Mouse (Mus musculus) spleen, adult 2 months (tissue): ENCODE results near the gene Dmap1. TPM values are rescaled to one million over a fixed set of nuclear protein-coding genes. Genes with fewer than 3 reads are reported as not detected.

Experiments used
- DNase-seq, 2 experiments: peaks; one replicate each; pipeline versions ENCODE4 v3.0.0 to v3.0.0-alpha.2; 2012 to 2021; ENCODE audit warnings: low spot score in 2 of 2, low read depth in 1 of 2
- H3K27ac ChIP-seq: fragments of 200-500 bp; 2 replicates; pipeline ENCODE4 v1.5.1; 2012; ENCODE audit warnings: low read length, inconsistent platforms; ENCODE audit not compliant: insufficient read depth
- H3K27me3 ChIP-seq: fragments of 200-500 bp; 2 replicates; pipeline ENCODE4 v1.6.1; 2012; ENCODE audit warnings: mild to moderate bottlenecking, moderate library complexity, low read length, inconsistent platforms; ENCODE audit not compliant: control insufficient read depth, insufficient read depth
- H3K36me3 ChIP-seq: fragments of 200-500 bp; 2 replicates; pipeline ENCODE4 v1.6.1; 2012; ENCODE audit warnings: mild to moderate bottlenecking, low read length, inconsistent platforms; ENCODE audit not compliant: control insufficient read depth, insufficient read depth
- H3K4me1 ChIP-seq: fragments of 200-500 bp; 2 replicates; pipeline ENCODE4 v1.6.1; 2011; ENCODE audit warnings: inconsistent platforms; ENCODE audit not compliant: control insufficient read depth, insufficient read depth, insufficient read length
- H3K4me3 ChIP-seq: fragments of 200-500 bp; 2 replicates; pipeline ENCODE4 v1.5.1; 2011; ENCODE audit warnings: mild to moderate bottlenecking, inconsistent platforms; ENCODE audit not compliant: insufficient read depth, insufficient read length; ENCODE audit errors: extremely low read depth
- CTCF ChIP-seq: fragments of 200-500 bp; IDR thresholded peaks from 2 replicates; pipeline ENCODE4 v1.5.1; 2011; ENCODE audit warnings: mild to moderate bottlenecking, inconsistent platforms; ENCODE audit not compliant: insufficient read depth, insufficient read length, insufficient replicate concordance; ENCODE audit errors: extremely low read depth
- POLR2A ChIP-seq: fragments of 200-500 bp; IDR thresholded peaks from 2 replicates; pipeline ENCODE4 v1.6.1; 2011; ENCODE audit warnings: low read depth, low read length, inconsistent platforms
- WGBS: fragments of 180-500 bp; shearing (Covaris S2); methylation state at CpG from one replicate; pipeline ENCODE4 v1.1.7; 2018; 5-methylcytosine and 5-hydroxymethylcytosine counted together
- polyA plus RNA-seq: library from polyadenylated mRNA; depleted of rRNA; stranded (reverse); fragments of >200 nt; gene quantifications from 2 replicates; pipeline ENCODE4 v1.2.3, GENCODE M21; 2012; rRNA removed

Gene Dmap1
- 13.9 and 16.4 TPM in 2 replicates for polyA plus RNA-seq

DNA sequence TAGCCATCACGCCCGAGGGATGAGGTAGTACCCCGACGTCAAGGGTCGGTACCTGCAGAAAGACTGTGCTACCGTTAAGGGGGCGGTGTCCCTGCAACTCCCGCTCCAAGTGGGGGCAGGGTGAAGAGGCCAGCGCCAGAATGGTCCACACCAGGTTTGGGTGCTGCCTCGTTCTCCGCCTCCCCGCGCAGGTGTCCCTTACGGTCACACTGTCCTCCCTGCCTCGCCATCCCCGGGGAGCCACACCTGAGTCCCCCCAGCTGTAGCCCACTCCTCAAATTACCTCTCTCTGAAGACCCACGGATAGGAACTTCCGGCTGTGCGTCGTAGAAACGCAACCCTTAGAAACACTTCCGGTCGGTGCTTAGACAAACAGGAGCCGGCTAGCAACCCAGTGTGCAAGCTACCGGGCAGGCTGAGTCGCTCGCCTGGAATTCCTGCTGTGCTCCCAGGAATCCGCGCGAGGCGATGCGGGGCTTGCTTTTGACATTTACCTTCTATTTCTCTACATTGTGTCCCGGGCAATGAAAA lies at the start of gene Dmap1:
Gene Dmap1 (minus strand): TSS at position 343 of the 531 bp plus-strand sequence.
- H3K27ac ChIP-seq = peak within 1 kb of the TSS; percentile 43; the same call in 1 of the 2 replicates
- TF ChIP-seq POLR2A = no peak
- no peak for TF ChIP-seq CTCF
- H3K4me1 ChIP-seq = peaks cover 3% of the 10 kb centered on the region; the same call in 1 of the 2 replicates
- DNase-seq = peak; percentile 49 to 76
- WGBS = under 1% methylated on average over 33 of the region's 33 CpGs
- no peaks in the 10 kb centered on the region for H3K27me3 ChIP-seq
- H3K4me3 ChIP-seq = peak within 1 kb of the TSS; percentile 99
- peaks cover 4% of the 10 kb centered on the region; the same call in 1 of the 2 replicates for H3K36me3 ChIP-seq

DNA sequence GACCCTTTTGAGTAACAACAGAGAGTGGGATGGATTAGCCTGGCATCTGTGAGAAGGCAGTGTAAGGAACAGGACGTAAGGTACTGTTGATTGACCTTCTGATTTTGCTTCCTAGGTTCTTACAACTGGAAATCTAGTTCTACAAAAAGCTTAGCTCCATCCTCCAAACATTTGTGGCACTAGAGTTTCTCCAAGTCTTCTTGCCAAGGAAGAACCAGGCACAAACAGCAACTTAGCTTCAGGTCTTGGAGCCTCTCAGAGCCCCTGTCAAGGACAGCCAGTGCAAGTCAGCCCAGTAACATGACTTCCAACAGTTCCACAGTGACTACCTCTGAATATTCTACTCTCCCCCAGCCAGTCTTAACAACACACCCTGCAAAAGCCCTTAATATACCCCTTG lies 42.0 kb upstream of the Dmap1 start, which contains the start of gene Gm12845:
Gene Gm12845 (plus strand): TSS at position 301 of the 400 bp plus-strand sequence.
- Histone ChIP-seq H3K27ac (no peak within 1 kb of the TSS), H3K4me1 (no peaks in the 10 kb centered on the region), H3K27me3 (no peaks in the 10 kb centered on the region), H3K36me3 (no peaks in the 10 kb centered on the region), H3K4me3 (no peak within 1 kb of the TSS)
- no peak for TF ChIP-seq POLR2A
- TF ChIP-seq CTCF = no peak
- DNase-seq = no peak
- WGBS = 91% methylated on average over 1 of the region's 1 CpGs

DNA sequence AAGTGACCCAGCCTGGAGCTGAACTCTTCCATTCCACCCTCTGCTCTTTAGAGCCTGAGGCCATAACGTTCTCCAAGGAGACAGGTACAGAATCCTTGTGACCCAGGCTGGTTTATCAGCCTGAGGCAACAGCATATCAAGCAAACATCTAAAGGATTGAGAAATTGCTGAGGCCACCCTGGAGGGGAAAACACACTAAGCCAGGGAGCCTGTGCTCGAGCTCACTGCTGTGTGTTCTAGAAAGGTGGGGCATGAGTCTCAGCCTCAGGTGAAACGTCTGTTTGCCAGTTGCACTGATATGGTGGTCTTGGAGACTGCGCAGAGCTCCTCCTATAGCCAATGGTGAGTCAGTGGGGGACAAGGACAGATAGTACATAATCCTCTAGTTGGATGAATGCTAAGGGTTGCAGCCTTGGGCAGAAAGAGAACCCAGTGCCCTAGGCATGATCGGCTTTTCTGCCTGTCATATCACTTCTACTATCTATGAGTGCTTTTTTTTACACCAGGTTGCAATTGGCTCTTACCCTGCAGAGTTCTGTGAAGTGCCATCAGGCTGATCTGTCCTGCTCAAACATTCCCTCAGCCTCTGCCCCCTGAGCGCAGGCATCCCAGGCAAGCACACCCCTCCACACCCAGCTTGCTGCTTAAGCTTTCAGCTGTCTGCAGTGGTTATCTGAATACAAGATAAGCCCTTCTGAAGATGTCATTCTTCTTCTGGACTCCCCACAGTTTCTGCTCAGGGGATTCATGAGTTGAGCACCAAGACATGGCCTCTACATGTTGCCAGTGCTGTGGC lies 31.4 kb upstream of the Dmap1 start:
- TF ChIP-seq POLR2A = no peak
- TF ChIP-seq CTCF = no peak
- DNase-seq = no peak
- WGBS = 87% methylated on average over 6 of the region's 6 CpGs
- no peaks in the 10 kb centered on the region for H3K36me3 ChIP-seq
- no peaks in the 10 kb centered on the region; the same call in 1 of the 2 replicates for H3K27me3 ChIP-seq
- no peaks in the 10 kb centered on the region for H3K4me1 ChIP-seq
- no peak overlapping the region for H3K27ac ChIP-seq
- H3K4me3 ChIP-seq = no peak overlapping the region

DNA sequence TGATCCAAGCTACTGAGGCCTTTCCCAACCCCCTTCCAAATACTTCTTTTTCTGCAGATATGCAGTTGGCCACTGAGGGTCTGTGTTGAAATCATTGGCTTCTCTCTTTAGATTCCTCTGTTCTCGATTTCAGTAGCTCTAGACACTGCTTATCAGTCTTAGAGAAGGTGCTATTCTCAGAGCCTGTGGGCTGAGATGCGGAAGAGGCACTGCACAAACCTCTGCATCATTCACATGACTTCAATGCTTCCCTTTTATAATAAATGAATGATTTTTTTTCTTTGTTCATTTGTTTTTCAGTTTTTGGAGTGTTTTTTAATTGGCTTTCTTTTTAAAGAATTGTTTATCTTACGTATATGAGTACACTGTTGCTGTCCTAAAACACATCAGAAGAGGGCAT lies 30.2 kb upstream of the Dmap1 start:
- Histone ChIP-seq H3K4me3 (no peak overlapping the region), H3K4me1 (no peaks in the 10 kb centered on the region), H3K36me3 (no peaks in the 10 kb centered on the region), H3K27me3 (no peaks in the 10 kb centered on the region; the same call in 1 of the 2 replicates), H3K27ac (no peak overlapping the region)
- DNase-seq = no peak
- TF ChIP-seq CTCF (no peak), POLR2A (no peak)
- 73% methylated on average over 3 of the region's 3 CpGs for WGBS

DNA sequence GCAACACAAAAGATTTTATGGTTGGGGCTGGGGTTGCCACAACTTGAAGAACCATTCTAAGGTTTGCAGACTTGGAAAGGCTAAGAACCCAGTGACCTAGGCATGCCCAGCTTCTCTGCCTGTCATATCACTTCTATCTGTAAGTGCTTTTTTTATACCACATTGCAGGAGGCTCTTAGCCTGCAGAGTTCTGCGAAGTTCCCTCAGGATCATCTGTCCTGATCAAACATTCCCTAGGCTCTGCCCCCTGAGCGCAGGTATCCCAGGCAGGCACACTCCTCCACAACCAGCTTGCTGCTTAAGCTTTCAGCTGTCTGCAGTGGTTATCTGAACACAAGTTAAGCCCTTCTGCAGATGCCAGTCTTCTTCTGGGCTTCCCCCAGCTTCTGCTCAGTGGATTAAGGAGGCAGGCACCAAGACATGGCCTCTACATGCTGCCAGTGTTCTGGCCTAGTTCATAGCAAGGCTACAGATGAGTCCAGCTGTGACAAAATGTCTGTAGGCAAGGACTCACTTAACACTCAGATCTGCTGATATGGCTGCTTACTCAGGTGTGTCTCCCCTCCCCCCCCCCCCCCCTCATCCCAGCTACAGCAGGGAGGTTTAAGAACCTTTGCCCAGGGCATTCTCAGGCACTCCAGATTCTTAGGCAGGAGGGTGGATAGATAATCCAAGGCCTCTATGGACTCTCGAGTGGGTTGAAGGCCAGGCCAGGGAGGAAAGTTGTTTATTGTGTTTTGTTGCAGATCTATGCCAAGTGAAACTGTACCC lies 26.9 kb upstream of the Dmap1 start:
- no peak for DNase-seq
- Histone ChIP-seq H3K4me3 (no peak overlapping the region), H3K27ac (no peak overlapping the region), H3K4me1 (no peaks in the 10 kb centered on the region), H3K27me3 (no peaks in the 10 kb centered on the region), H3K36me3 (no peaks in the 10 kb centered on the region)
- TF ChIP-seq CTCF (no peak), POLR2A (no peak)
- WGBS = 84% methylated on average over 3 of the region's 3 CpGs

DNA sequence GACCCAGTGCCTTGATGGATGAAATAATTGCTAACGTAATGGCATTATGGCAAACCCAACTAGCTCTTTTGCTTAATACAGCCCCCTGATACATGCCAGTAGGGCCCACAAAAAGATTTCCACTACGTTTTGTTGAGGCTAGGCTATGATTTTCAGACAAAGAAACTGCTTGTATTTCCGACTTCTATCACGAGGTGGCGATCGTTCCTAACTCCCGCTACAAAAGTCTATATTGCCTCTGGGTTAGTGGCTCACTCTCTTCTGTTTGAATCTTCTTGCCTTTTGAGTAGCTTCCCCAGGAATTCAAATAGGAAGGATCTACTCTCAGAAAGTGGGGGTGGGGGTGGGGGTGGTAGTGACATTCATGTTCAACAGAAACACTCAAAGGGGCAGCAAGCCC lies 23.3 kb upstream of the Dmap1 start:
- Histone ChIP-seq H3K4me1 (no peaks in the 10 kb centered on the region), H3K36me3 (no peaks in the 10 kb centered on the region), H3K27ac (no peak overlapping the region), H3K4me3 (no peak overlapping the region), H3K27me3 (no peaks in the 10 kb centered on the region)
- TF ChIP-seq CTCF (no peak), POLR2A (no peak)
- WGBS = 4% methylated on average over 7 of the region's 7 CpGs
- peak in 1 of 2 experiments; percentile 8 for DNase-seq
